Mouse (Mus musculus) embryonic facial prominence, embryonic 14.5 days (tissue): ENCODE measurements around the gene Kcnf1. TPM values are rescaled to one million over a fixed set of nuclear protein-coding genes. Genes with fewer than 3 reads are reported as not detected.

Experiments
- ATAC-seq: fragments of 200-750 bp; cut with Nextera tagmentation; 2 replicates; pipeline ENCODE4 v1.8.0; 2017; ENCODE audit warnings: low read depth, moderate number of reproducible peaks, moderate TSS enrichment
- DNase-seq: peaks from one replicate; pipeline ENCODE4 v3.0.0-alpha.2; 2015; ENCODE audit warnings: low spot score
- H3K27ac ChIP-seq: fragments of 300-500 bp; sonication (generic); replicated peaks from 2 replicates; pipeline ENCODE4 v1.5.1; 2014; ENCODE audit warnings: low read depth, mild to moderate bottlenecking, low read length, moderate library complexity
- H3K27me3 ChIP-seq: fragments of 300-500 bp; sonication (generic); replicated peaks from 2 replicates; pipeline ENCODE4 v1.6.1; 2014; ENCODE audit warnings: low read length; ENCODE audit not compliant: control insufficient read depth, insufficient read depth
- H3K36me3 ChIP-seq: fragments of 300-500 bp; sonication (generic); 2 replicates; pipeline ENCODE4 v1.6.1; 2014; ENCODE audit warnings: low read length, mixed read lengths; ENCODE audit not compliant: control insufficient read depth, insufficient read depth
- H3K4me1 ChIP-seq: fragments of 300-500 bp; sonication (generic); 2 replicates; pipeline ENCODE4 v1.6.1; 2014; ENCODE audit warnings: antibody characterized with exemption, low read length; ENCODE audit not compliant: control insufficient read depth, insufficient read depth
- H3K4me2 ChIP-seq: fragments of 300-500 bp; sonication (generic); 2 replicates; pipeline ENCODE4 v1.6.1; 2014; ENCODE audit warnings: low read depth, mild to moderate bottlenecking, low read length, moderate library complexity, mixed read lengths
- H3K4me3 ChIP-seq: fragments of 300-500 bp; sonication (generic); 2 replicates; pipeline ENCODE4 v1.5.1; 2014; ENCODE audit warnings: low read depth, mild to moderate bottlenecking, low read length
- H3K9ac ChIP-seq: fragments of 300-500 bp; sonication (generic); 2 replicates; pipeline ENCODE4 v1.6.1; 2014; ENCODE audit warnings: low read depth, mild to moderate bottlenecking, low read length, moderate library complexity, mixed read lengths
- H3K9me3 ChIP-seq: fragments of 300-500 bp; sonication (generic); 2 replicates; pipeline ENCODE4 v1.6.1; 2016; ENCODE audit warnings: low read length; ENCODE audit not compliant: control insufficient read depth
- WGBS: fragments of 180-500 bp; shearing (Covaris S2); extraction: QIAGEN DNeasy Blood & Tissue Kit; methylation state at CpG from one replicate; pipeline ENCODE4 v1.1.7; 2014; 5-methylcytosine and 5-hydroxymethylcytosine counted together
- polyA plus RNA-seq: library from polyadenylated mRNA; unstranded; fragments of >200 nt; fragmentation: Nextera tagmentation; extraction: Ambion mirVana; gene quantifications from 2 replicates; pipeline ENCODE4 v1.2.1, GENCODE M21; 2014

Gene Kcnf1
- polyA plus RNA-seq, 1 experiment from 2014 or later, result 0.32 TPM

DNA sequence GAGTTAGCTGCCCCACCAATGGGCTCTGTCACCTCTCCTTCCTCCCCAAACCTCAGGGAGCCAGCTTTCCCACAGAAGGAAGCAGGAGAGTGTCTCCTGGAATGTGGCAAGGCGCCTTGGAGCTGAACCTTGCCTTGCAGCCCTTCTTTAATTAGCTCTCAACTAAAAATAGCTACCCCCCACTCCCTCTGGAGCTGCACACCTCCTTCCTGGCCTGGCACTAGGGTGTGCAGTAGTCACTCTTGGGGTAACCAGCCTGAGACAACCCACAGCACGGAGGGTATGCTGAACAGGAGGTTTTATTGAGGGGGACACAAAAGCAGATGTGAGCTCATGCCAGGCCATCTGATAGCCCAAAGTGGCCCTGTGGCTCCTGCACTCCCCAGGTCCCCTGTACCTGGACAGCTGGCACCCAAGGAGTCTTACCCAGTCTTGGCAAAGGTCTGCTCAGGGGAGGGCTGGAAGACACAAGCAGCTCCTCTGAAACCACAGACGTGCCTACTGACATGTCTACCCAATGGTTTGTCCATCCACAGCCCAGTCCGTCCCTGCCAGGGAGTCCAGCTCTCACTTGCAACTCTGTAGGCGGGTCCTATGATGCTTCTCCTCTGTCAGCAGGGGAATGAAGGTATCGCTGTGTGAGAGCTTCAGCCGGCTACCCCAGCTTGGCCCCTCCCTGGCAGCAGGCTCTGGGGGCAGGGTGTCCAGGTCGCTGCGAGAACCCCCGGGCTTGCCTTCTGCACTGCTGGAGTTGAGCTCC is 2.4 kb downstream of the Kcnf1 start:
- Histone ChIP-seq H3K4me3 (no peak overlapping the region), H3K4me2 (no peak overlapping the region), H3K27ac (no peak overlapping the region), H3K9me3 (no peaks in the 10 kb centered on the region), H3K4me1 (peaks cover 8% of the 10 kb centered on the region; the same call in 1 of the 2 replicates), H3K9ac (no peak overlapping the region), H3K36me3 (no peaks in the 10 kb centered on the region), H3K27me3 (peaks cover 23% of the 10 kb centered on the region)
- no peak for DNase-seq
- WGBS, result 84% methylated on average over 10 of the region's 10 CpGs
- no peak for ATAC-seq

DNA sequence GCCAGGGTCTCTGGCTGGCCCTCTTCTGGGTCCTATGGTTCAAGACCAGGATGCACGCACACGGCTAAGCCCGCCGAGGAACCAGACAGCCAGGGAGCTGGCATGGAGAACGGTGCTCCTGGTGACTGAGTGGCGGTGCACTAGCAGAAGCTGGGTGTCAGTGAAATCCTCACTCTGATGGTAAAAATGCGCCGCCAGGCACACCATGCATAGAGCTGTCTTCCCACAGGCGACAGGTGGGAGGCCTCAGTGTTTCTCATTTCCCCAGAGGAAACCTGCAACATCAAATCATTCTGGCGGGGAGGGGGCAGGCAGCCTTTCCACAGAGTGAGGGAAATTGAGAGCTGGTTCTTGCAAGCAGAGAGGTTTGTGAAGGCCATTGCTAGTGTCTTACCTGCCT is 6.3 kb downstream of the Kcnf1 start:
- peaks cover 10% of the 10 kb centered on the region for H3K27me3 ChIP-seq
- no peak for DNase-seq
- WGBS, result 83% methylated on average over 10 of the region's 10 CpGs
- peaks cover under 1% of the 10 kb centered on the region; the same call in 1 of the 2 replicates for H3K4me1 ChIP-seq
- H3K4me3 ChIP-seq, result no peak overlapping the region
- ATAC-seq, result no peak
- H3K9me3 ChIP-seq, result no peaks in the 10 kb centered on the region
- H3K36me3 ChIP-seq, result no peaks in the 10 kb centered on the region
- no peak overlapping the region for H3K27ac ChIP-seq
- no peak overlapping the region for H3K4me2 ChIP-seq
- H3K9ac ChIP-seq, result no peak overlapping the region

DNA sequence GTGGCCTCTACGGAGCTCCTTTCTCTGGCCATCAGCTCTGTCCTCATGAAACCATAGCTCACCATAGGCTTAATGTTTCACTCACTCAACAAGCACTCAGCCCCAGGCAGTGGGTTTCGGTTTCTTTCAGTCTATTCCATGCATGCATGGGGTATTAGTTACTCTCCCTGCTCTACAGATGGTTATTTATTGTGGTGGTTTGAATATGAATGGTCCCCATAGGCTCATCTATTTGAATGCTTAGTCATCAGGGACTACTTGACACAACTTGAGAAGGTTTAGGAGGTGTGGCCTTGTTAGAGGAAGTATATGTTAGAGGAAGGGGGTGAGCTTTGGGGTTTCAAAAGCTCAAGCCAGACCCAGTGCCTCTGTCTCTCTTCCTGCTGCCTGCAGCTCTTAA is 10.6 kb downstream of the Kcnf1 start:
- Histone ChIP-seq H3K9me3 (no peaks in the 10 kb centered on the region), H3K4me2 (no peak overlapping the region), H3K36me3 (no peaks in the 10 kb centered on the region), H3K27me3 (no peaks in the 10 kb centered on the region), H3K9ac (no peak overlapping the region), H3K4me1 (no peaks in the 10 kb centered on the region), H3K27ac (no peak overlapping the region), H3K4me3 (no peak overlapping the region)
- 94% methylated on average over 2 of the region's 2 CpGs for WGBS
- DNase-seq (no peak), ATAC-seq (no peak)

DNA sequence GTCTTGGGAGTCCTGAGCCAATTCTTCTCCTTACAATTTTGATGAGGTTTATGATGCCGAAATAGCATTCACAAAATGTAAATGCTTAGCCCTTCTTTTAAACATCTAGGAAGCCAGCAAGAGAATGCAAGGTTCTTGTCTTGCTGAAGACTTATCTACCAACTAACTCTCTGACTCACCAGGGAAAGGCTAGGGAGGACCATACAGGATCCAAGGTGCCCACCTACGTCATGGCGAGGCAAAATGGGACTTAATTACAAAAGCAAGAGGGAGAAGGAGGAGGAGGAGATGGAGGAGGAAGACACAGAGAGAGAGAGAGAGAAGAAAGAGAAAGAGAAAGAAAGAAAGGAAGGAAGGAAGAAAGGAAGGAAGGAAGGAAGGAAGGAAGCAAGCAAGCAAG is 12.7 kb downstream of the Kcnf1 start:
- DNase-seq, result no peak
- H3K27ac ChIP-seq, result no peak overlapping the region
- H3K27me3 ChIP-seq, result no peaks in the 10 kb centered on the region
- H3K9me3 ChIP-seq, result no peaks in the 10 kb centered on the region
- H3K36me3 ChIP-seq, result no peaks in the 10 kb centered on the region
- no peak overlapping the region for H3K4me3 ChIP-seq
- ATAC-seq, result no peak
- H3K9ac ChIP-seq, result no peak overlapping the region
- WGBS, result 86% methylated on average over 3 of the region's 3 CpGs
- H3K4me2 ChIP-seq, result no peak overlapping the region
- no peaks in the 10 kb centered on the region for H3K4me1 ChIP-seq

DNA sequence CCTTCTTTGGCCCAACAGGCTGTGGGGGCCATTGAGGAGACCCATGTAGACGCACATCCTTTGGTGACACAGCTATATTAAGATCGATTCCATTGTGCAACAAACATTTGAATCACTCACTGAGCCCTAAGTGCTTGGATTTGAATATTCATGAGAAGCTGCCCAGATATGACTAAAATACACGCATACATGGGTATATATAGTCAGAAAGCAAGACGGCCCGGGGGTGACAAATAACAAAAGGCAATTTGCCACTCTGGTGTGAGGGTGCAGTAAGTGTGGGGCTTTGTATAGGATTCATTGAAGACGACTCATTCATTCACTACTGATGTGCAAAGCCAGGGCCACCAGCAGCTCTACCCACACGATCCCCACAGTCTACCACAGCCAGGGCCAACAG is 17.1 kb downstream of the Kcnf1 start:
- Histone ChIP-seq H3K27me3 (no peaks in the 10 kb centered on the region), H3K27ac (no peak overlapping the region), H3K4me2 (no peak overlapping the region), H3K4me1 (no peaks in the 10 kb centered on the region), H3K36me3 (no peaks in the 10 kb centered on the region), H3K9ac (no peak overlapping the region), H3K4me3 (no peak overlapping the region), H3K9me3 (no peaks in the 10 kb centered on the region)
- ATAC-seq (no peak), DNase-seq (no peak)
- WGBS, result 91% methylated on average over 7 of the region's 7 CpGs

DNA sequence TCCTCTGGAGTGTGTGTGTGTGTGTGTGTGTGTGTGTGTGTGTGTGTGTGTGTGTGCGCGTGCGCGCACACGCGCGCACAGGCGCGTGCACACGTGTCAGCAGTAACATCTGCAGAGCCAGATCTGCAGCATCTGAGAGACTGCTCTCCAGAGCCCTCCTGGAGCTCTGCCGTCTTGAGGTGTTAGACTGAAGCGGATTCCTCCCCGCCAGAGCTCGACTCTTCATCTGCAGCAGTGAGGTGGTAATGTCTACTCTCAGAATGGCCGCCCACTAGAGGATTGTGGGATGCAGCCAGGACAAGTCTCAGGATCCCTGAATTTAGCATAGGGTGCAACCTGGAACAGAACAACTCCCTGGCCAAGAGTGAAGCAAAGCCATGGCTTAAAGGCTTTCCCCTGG is 19.1 kb downstream of the Kcnf1 start:
- DNase-seq, result no peak
- Histone ChIP-seq H3K9me3 (no peaks in the 10 kb centered on the region), H3K9ac (no peak overlapping the region), H3K27me3 (no peaks in the 10 kb centered on the region), H3K4me1 (no peaks in the 10 kb centered on the region), H3K4me2 (no peak overlapping the region), H3K4me3 (no peak overlapping the region), H3K36me3 (no peaks in the 10 kb centered on the region), H3K27ac (no peak overlapping the region)
- no peak for ATAC-seq
- WGBS, result 93% methylated on average over 15 of the region's 15 CpGs

DNA sequence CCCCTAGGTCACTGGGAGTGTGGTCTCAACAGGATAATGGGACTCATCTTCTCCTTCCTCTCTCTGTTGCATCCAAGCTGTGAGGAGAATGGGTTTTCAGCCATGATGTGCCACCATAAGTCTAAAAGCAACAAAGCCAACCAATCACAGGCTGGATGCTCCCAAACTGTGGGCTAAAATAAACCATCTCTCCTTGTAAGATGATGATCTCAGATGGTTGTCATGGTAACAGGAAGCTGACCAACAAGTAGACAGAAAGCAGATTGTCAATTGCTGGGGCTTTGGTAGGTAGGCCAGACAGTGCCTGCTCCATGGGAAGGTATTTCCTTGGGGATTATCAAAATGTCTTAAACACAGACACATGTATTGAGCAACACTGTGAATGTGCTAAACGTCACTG is 20.9 kb downstream of the Kcnf1 start:
- Histone ChIP-seq H3K27me3 (no peaks in the 10 kb centered on the region), H3K9ac (no peak overlapping the region), H3K4me1 (no peaks in the 10 kb centered on the region), H3K27ac (no peak overlapping the region), H3K4me3 (no peak overlapping the region), H3K36me3 (no peaks in the 10 kb centered on the region), H3K9me3 (no peaks in the 10 kb centered on the region), H3K4me2 (no peak overlapping the region)
- ATAC-seq (no peak), DNase-seq (no peak)
- 50% methylated on average over 1 of the region's 1 CpGs for WGBS

DNA sequence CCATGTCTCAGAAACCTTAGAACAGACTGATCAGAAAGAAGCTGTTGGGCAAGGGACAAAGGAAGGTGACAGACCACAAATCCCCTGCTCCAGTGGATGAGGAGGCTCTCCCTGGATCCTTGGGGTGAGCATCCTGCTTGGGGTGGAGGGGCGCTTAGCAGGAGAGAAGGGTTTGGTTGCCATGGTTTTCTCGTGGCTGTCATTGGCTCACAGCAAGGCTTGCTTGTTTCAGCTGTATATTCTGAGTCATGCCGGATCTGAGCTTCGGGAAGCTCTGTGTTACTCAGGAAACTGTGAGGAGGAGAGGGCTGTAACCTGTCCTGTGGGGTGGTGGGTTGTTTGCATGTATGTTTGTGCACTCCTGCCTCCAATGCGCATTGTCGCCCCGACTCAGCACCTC is 23.8 kb downstream of the Kcnf1 start:
- ATAC-seq (no peak), DNase-seq (no peak)
- Histone ChIP-seq H3K4me2 (no peak overlapping the region), H3K36me3 (no peaks in the 10 kb centered on the region), H3K27me3 (no peaks in the 10 kb centered on the region), H3K4me3 (no peak overlapping the region), H3K9ac (no peak overlapping the region), H3K27ac (no peak overlapping the region), H3K4me1 (no peaks in the 10 kb centered on the region), H3K9me3 (no peaks in the 10 kb centered on the region)
- WGBS, result 78% methylated on average over 7 of the region's 7 CpGs

DNA sequence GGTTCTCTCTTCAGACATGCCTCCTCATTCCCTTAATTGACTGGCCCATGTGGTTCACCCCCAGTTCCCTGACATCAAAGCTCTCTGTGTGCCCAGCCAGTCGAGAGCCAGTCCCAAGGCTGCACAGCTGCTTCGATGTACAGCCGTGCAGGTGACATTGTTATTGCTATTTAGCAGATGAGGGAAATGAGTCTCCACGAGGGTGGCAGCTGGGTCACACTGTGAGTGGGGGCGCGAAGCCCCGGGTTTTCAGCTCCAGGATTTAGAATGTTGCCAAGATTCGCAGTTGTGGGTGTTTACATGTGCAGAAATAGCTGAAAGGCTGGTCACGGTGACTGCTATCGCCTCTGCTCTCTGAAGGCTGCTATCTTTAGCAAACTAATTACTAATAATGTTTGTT is 27.8 kb downstream of the Kcnf1 start:
- ATAC-seq (peak; percentile 60), DNase-seq (peak; percentile 19)
- Histone ChIP-seq H3K27me3 (no peaks in the 10 kb centered on the region), H3K4me3 (no peak overlapping the region), H3K27ac (no peak overlapping the region), H3K36me3 (no peaks in the 10 kb centered on the region), H3K9me3 (no peaks in the 10 kb centered on the region), H3K4me1 (no peaks in the 10 kb centered on the region), H3K9ac (no peak overlapping the region), H3K4me2 (no peak overlapping the region)
- 61% methylated on average over 10 of the region's 10 CpGs for WGBS
